Mouse (Mus musculus): Measurements from ENCODE around the gene Rbp3. TPM values are rescaled to one million over a fixed set of nuclear protein-coding genes. Genes with fewer than 3 reads are reported as not detected.

Gene Rbp3
- polyA plus RNA-seq (2015; fragmentation: Nextera tagmentation; extraction: Ambion mirVana), result not detected in 2 replicates

GRCm38 (mm10) chr14:33953761-33954160 lies at the start of gene Rbp3:
TSS of gene Rbp3 (plus strand) at chr14:33954003.
- Histone ChIP-seq H3K27me3 (0 out of 2 replicates have a peak, but pooled peaks cover 12% of the 10 kb centered on the region), H3K27ac (no peak within 1 kb of the TSS), H3K9ac (no peak within 1 kb of the TSS), H3K4me3 (no peak within 1 kb of the TSS), H3K9me3 (no peaks in the 10 kb centered on the region), H3K4me1 (no peaks in the 10 kb centered on the region), H3K4me2 (replicated peaks) (no peak within 1 kb of the TSS), H3K36me3 (no peaks in the 10 kb centered on the region)
- WGBS, result 86% methylated on average over 5 of the region's 5 CpGs
- ATAC-seq (ENCODE audit: low FRiP score, low read depth), result no peak

GRCm38 (mm10) chr14:33904851-33905250 lies 49.0 kb upstream of the Rbp3 start:
- Histone ChIP-seq H3K9ac (no peak overlapping the region), H3K4me1 (peaks cover 20% of the 10 kb centered on the region), H3K27ac (no peak overlapping the region), H3K4me2 (replicated peaks) (no peak overlapping the region), H3K36me3 (no peaks in the 10 kb centered on the region), H3K27me3 (peaks cover 9% of the 10 kb centered on the region; the same call in 1 of the 2 replicates), H3K9me3 (no peaks in the 10 kb centered on the region; the same call in 1 of the 2 replicates), H3K4me3 (no peak overlapping the region)
- no peak for ATAC-seq (ENCODE audit: low FRiP score, low read depth)

- Histone ChIP-seq H3K27ac (0 out of 2 replicates have a peak overlapping the region, but pooled peaks have one; percentile 52), H3K4me1 (peaks cover 29% of the 10 kb centered on the region), H3K27me3 (peaks cover 18% of the 10 kb centered on the region; the same call in 1 of the 2 replicates), H3K4me3 (no peak overlapping the region), H3K9me3 (no peaks in the 10 kb centered on the region), H3K9ac (no peak overlapping the region), H3K4me2 (replicated peaks) (no peak overlapping the region), H3K36me3 (no peaks in the 10 kb centered on the region)
- ATAC-seq (ENCODE audit: low FRiP score, low read depth), result peak; percentile 7; the same call in 1 of the 2 replicates
- 35% methylated on average over 3 of the region's 3 CpGs for WGBS
Observed at GRCm38 (mm10) chr14:33913727-33914126, 40.1 kb upstream of the Rbp3 start.

- ATAC-seq (ENCODE audit: low FRiP score, low read depth), result no peak
- peaks cover 18% of the 10 kb centered on the region; the same call in 1 of the 2 replicates for H3K27me3 ChIP-seq
- H3K4me1 ChIP-seq, result peaks cover 33% of the 10 kb centered on the region
- H3K4me3 ChIP-seq, result no peak overlapping the region
- no peak overlapping the region for H3K9ac ChIP-seq
- 87% methylated on average over 9 of the region's 9 CpGs for whole genome bisulfite sequencing
- H3K9me3 ChIP-seq, result no peaks in the 10 kb centered on the region
- H3K4me2 ChIP-seq (replicated peaks), result no peak overlapping the region
- H3K36me3 ChIP-seq, result no peaks in the 10 kb centered on the region
- no peak overlapping the region for H3K27ac ChIP-seq
Observed at GRCm38 (mm10) chr14:33914206-33914605, 39.6 kb upstream of the Rbp3 start.

- no peaks in the 10 kb centered on the region for H3K9me3 ChIP-seq
- peaks cover 65% of the 10 kb centered on the region for H3K4me1 ChIP-seq
- no peaks in the 10 kb centered on the region for H3K36me3 ChIP-seq
- H3K27me3 ChIP-seq, result peaks cover 44% of the 10 kb centered on the region
- H3K4me3 ChIP-seq, result no peak overlapping the region
- no peak overlapping the region for H3K9ac ChIP-seq
- peak overlapping the region; percentile 35; the same call in 1 of the 2 replicates for H3K4me2 ChIP-seq (replicated peaks)
- H3K27ac ChIP-seq, result peak overlapping the region; percentile 2; the same call in 1 of the 2 replicates
- WGBS, result 17% methylated on average over 14 of the region's 14 CpGs
- ATAC-seq (ENCODE audit: low FRiP score, low read depth), result no peak
Observed at GRCm38 (mm10) chr14:33920727-33921559, 32.9 kb upstream of the Rbp3 start.

GRCm38 (mm10) chr14:33922771-33923167 lies 31.0 kb upstream of the Rbp3 start:
- H3K4me1 ChIP-seq, result peaks cover 76% of the 10 kb centered on the region
- no peaks in the 10 kb centered on the region for H3K36me3 ChIP-seq
- no peak for ATAC-seq (ENCODE audit: low FRiP score, low read depth)
- H3K27ac ChIP-seq, result peak overlapping the region; percentile 83; the same call in 1 of the 2 replicates
- no peaks in the 10 kb centered on the region for H3K9me3 ChIP-seq
- H3K9ac ChIP-seq, result peak overlapping the region; percentile 84
- peaks cover 39% of the 10 kb centered on the region for H3K27me3 ChIP-seq
- WGBS, result 11% methylated on average over 8 of the region's 8 CpGs
- H3K4me2 ChIP-seq (replicated peaks), result peak overlapping the region; percentile 89
- H3K4me3 ChIP-seq, result peak overlapping the region; percentile 59

GRCm38 (mm10) chr14:33923168-33924070 lies 30.4 kb upstream of the Rbp3 start, which contains the start of gene Gdf10:
TSS of gene Gdf10 (plus strand) at chr14:33923587.
- under 1% methylated on average over 73 of the region's 85 CpGs for WGBS
- ATAC-seq (ENCODE audit: low FRiP score, low read depth), result peak; percentile 63
- Histone ChIP-seq H3K27ac (peak within 1 kb of the TSS; percentile 83), H3K36me3 (no peaks in the 10 kb centered on the region), H3K27me3 (peaks cover 42% of the 10 kb centered on the region), H3K4me1 (peaks cover 74% of the 10 kb centered on the region), H3K9me3 (no peaks in the 10 kb centered on the region), H3K4me2 (replicated peaks) (peak within 1 kb of the TSS; percentile 89), H3K4me3 (peak within 1 kb of the TSS; percentile 59), H3K9ac (peak within 1 kb of the TSS; percentile 84)

GRCm38 (mm10) chr14:33931853-33932252 lies 21.9 kb upstream of the Rbp3 start:
- Histone ChIP-seq H3K4me3 (no peak overlapping the region), H3K9me3 (no peaks in the 10 kb centered on the region), H3K9ac (no peak overlapping the region), H3K36me3 (peaks cover 39% of the 10 kb centered on the region), H3K27ac (no peak overlapping the region), H3K4me2 (replicated peaks) (peak overlapping the region; percentile 9; the same call in 1 of the 2 replicates), H3K4me1 (peaks cover 32% of the 10 kb centered on the region), H3K27me3 (peaks cover 57% of the 10 kb centered on the region)
- 47% methylated on average over 17 of the region's 17 CpGs for WGBS
- no peak for ATAC-seq (ENCODE audit: low FRiP score, low read depth)

GRCm38 (mm10) chr14:33932935-33933703 lies 20.7 kb upstream of the Rbp3 start:
- H3K9me3 ChIP-seq, result no peaks in the 10 kb centered on the region
- peaks cover 55% of the 10 kb centered on the region for H3K27me3 ChIP-seq
- H3K4me1 ChIP-seq, result peaks cover 27% of the 10 kb centered on the region
- H3K9ac ChIP-seq, result no peak overlapping the region
- peak; percentile 28; the same call in 1 of the 2 replicates for ATAC-seq (ENCODE audit: low FRiP score, low read depth)
- H3K4me3 ChIP-seq, result no peak overlapping the region
- no peak overlapping the region for H3K4me2 ChIP-seq (replicated peaks)
- 59% methylated on average over 10 of the region's 10 CpGs for WGBS
- H3K27ac ChIP-seq, result no peak overlapping the region; the same call in 1 of the 2 replicates
- peaks cover 39% of the 10 kb centered on the region for H3K36me3 ChIP-seq

GRCm38 (mm10) chr14:33933778-33934317 lies 20.0 kb upstream of the Rbp3 start:
- 38% methylated on average over 5 of the region's 5 CpGs for WGBS
- no peak for ATAC-seq (ENCODE audit: low FRiP score, low read depth)

GRCm38 (mm10) chr14:33939117-33939516 lies 14.7 kb upstream of the Rbp3 start:
- H3K4me3 ChIP-seq, result no peak overlapping the region

More at GRCm38 (mm10) chr14:33933778-33934317, 20.0 kb upstream of the Rbp3 start:
- Histone ChIP-seq H3K4me1 (peaks cover 21% of the 10 kb centered on the region), H3K27me3 (peaks cover 47% of the 10 kb centered on the region), H3K36me3 (peaks cover 39% of the 10 kb centered on the region), H3K9ac (no peak overlapping the region), H3K9me3 (no peaks in the 10 kb centered on the region), H3K4me3 (no peak overlapping the region), H3K27ac (no peak overlapping the region), H3K4me2 (replicated peaks) (no peak overlapping the region)

More at GRCm38 (mm10) chr14:33939117-33939516, 14.7 kb upstream of the Rbp3 start:
- H3K27me3 ChIP-seq, result peaks cover 18% of the 10 kb centered on the region
- ATAC-seq (ENCODE audit: low FRiP score, low read depth), result no peak
- peaks cover 4% of the 10 kb centered on the region; the same call in 1 of the 2 replicates for H3K4me1 ChIP-seq
- peak overlapping the region; percentile 49 for H3K4me2 ChIP-seq (replicated peaks)
- H3K36me3 ChIP-seq, result peaks cover 23% of the 10 kb centered on the region
- H3K9me3 ChIP-seq, result no peaks in the 10 kb centered on the region
- no peak overlapping the region for H3K27ac ChIP-seq
- 22% methylated on average over 9 of the region's 9 CpGs for WGBS
- no peak overlapping the region for H3K9ac ChIP-seq

Measured in limb, embryonic 13.5 days (tissue).